Mouse (Mus musculus) cerebellum, adult 8-10 months (tissue): ENCODE measurements around the gene Ank3.
A peak's percentile ranks its signal among the peaks of the same experiment; 100 is the strongest.
"Not testable (repeated sequence)": the region's sequence is repeated elsewhere in the genome, so short reads cannot be mapped to it uniquely, and the experiment has no call there.

Source experiments
- DNase-seq: peaks from one replicate; pipeline ENCODE4 v3.0.0; 2022

Ank3 gene

GRCm38 (mm10) chr10:69398763-69399590, at the start of gene Ank3:
TSS of gene Ank3 (plus strand) at chr10:69398773.
- peak; percentile 0 for DNase-seq

GRCm38 (mm10) chr10:69351071-69351841, 47.3 kb upstream of the Ank3 start:
- no peak for DNase-seq

- no peak for DNase-seq
Measured at GRCm38 (mm10) chr10:69351842-69352211, 46.7 kb upstream of the Ank3 start.

- peak; percentile 91 for DNase-seq
Measured at GRCm38 (mm10) chr10:69352212-69353085, 46.1 kb upstream of the Ank3 start, which contains the start of gene Cdk1. TSS of gene Cdk1 (minus strand) at chr10:69352938.

- not testable (repeated sequence) for DNase-seq
Measured at GRCm38 (mm10) chr10:69353086-69353479, 45.5 kb upstream of the Ank3 start.

GRCm38 (mm10) chr10:69359666-69360065, 38.9 kb upstream of the Ank3 start:
- no peak for DNase-seq

- DNase-seq: no peak
Measured at GRCm38 (mm10) chr10:69366208-69366607, 32.4 kb upstream of the Ank3 start.

GRCm38 (mm10) chr10:69366877-69367387, 31.6 kb upstream of the Ank3 start:
- no peak for DNase-seq

GRCm38 (mm10) chr10:69369321-69369720, 29.3 kb upstream of the Ank3 start:
- no peak for DNase-seq

GRCm38 (mm10) chr10:69371441-69371840, 27.1 kb upstream of the Ank3 start:
- DNase-seq: peak; percentile 12

- DNase-seq: no peak
Measured at GRCm38 (mm10) chr10:69372061-69372460, 26.5 kb upstream of the Ank3 start.

GRCm38 (mm10) chr10:69373796-69374550, 24.6 kb upstream of the Ank3 start:
- DNase-seq: no peak

- DNase-seq: no peak
Measured at GRCm38 (mm10) chr10:69375154-69375553, 23.4 kb upstream of the Ank3 start.

- no peak for DNase-seq
Measured at GRCm38 (mm10) chr10:69383186-69383585, 15.4 kb upstream of the Ank3 start.

GRCm38 (mm10) chr10:69384640-69385039, 13.9 kb upstream of the Ank3 start:
- DNase-seq: no peak

GRCm38 (mm10) chr10:69385136-69385535, 13.4 kb upstream of the Ank3 start:
- no peak for DNase-seq

- DNase-seq: no peak
Measured at GRCm38 (mm10) chr10:69386767-69387166, 11.8 kb upstream of the Ank3 start.

GRCm38 (mm10) chr10:69389511-69389910, 9.1 kb upstream of the Ank3 start:
- DNase-seq: no peak

- no peak for DNase-seq
Measured at GRCm38 (mm10) chr10:69398197-69398762, 293 bp upstream of the Ank3 start.

- no peak for DNase-seq
Measured at GRCm38 (mm10) chr10:69399814-69400385, 1.3 kb downstream of the Ank3 start.

- no peak for DNase-seq
Measured at GRCm38 (mm10) chr10:69405431-69405830, 6.9 kb downstream of the Ank3 start.
